Mouse (Mus musculus): Measurements from ENCODE around the gene Zfp536. TPM values are rescaled to one million over a fixed set of nuclear protein-coding genes. Genes with fewer than 3 reads are reported as not detected.

Zfp536 gene
- polyA plus RNA-seq, 1 experiment from 2014 or later: 3.9 TPM

GRCm38 (mm10) chr7:37527890-37528289, 245.6 kb downstream of the Zfp536 start:
- no peak overlapping the region for H3K4me3 ChIP-seq (ENCODE audit: control insufficient read depth in 1 of 2, insufficient read depth in 1 of 2, low read depth in 1 of 2, low read length in 2 of 2)
- 61% methylated on average over 2 of the region's 2 CpGs for WGBS

GRCm38 (mm10) chr7:37521407-37521806, 252.0 kb downstream of the Zfp536 start:
- H3K4me2 ChIP-seq (ENCODE audit: low read length): no peak overlapping the region
- no peak overlapping the region for H3K9ac ChIP-seq (ENCODE audit: low read length)
- no peaks in the 10 kb centered on the region for H3K36me3 ChIP-seq (ENCODE audit: control insufficient read depth, insufficient read depth, low read length)
- ATAC-seq (ENCODE audit: insufficient number of reproducible peaks, insufficient read depth, low FRiP score, low read depth): no peak
- H3K4me3 ChIP-seq (ENCODE audit: control insufficient read depth in 1 of 2, insufficient read depth in 1 of 2, low read depth in 1 of 2, low read length in 2 of 2): no peak overlapping the region
- H3K9me3 ChIP-seq (ENCODE audit: control insufficient read depth, low read length): no peaks in the 10 kb centered on the region
- no peaks in the 10 kb centered on the region for H3K27me3 ChIP-seq (ENCODE audit: control insufficient read depth, insufficient read depth, low read length)
- no peaks in the 10 kb centered on the region for H3K4me1 ChIP-seq (ENCODE audit: control insufficient read depth in 2 of 2, insufficient read depth in 2 of 2, low read length in 2 of 2)
- WGBS: 54% methylated on average over 2 of the region's 2 CpGs
- H3K27ac ChIP-seq (replicated peaks in 1 of 2; ENCODE audit: control insufficient read depth in 1 of 2, insufficient read depth in 1 of 2, low read depth in 2 of 2, low read length in 2 of 2): no peak overlapping the region

More at GRCm38 (mm10) chr7:37527890-37528289, 245.6 kb downstream of the Zfp536 start:
- no peaks in the 10 kb centered on the region for H3K27me3 ChIP-seq (ENCODE audit: control insufficient read depth, insufficient read depth, low read length)
- H3K4me1 ChIP-seq (ENCODE audit: control insufficient read depth in 2 of 2, insufficient read depth in 2 of 2, low read length in 2 of 2): no peaks in the 10 kb centered on the region
- no peak overlapping the region for H3K9ac ChIP-seq (ENCODE audit: low read length)
- H3K9me3 ChIP-seq (ENCODE audit: control insufficient read depth, low read length): no peaks in the 10 kb centered on the region
- no peak for ATAC-seq (ENCODE audit: insufficient number of reproducible peaks, insufficient read depth, low FRiP score, low read depth)
- no peaks in the 10 kb centered on the region for H3K36me3 ChIP-seq (ENCODE audit: control insufficient read depth, insufficient read depth, low read length)
- no peak overlapping the region for H3K27ac ChIP-seq (replicated peaks in 1 of 2; ENCODE audit: control insufficient read depth in 1 of 2, insufficient read depth in 1 of 2, low read depth in 2 of 2, low read length in 2 of 2)
- H3K4me2 ChIP-seq (ENCODE audit: low read length): no peak overlapping the region

- Histone ChIP-seq H3K27me3 (ENCODE audit: control insufficient read depth, insufficient read depth, low read length) (no peaks in the 10 kb centered on the region), H3K9me3 (ENCODE audit: control insufficient read depth, low read length) (no peaks in the 10 kb centered on the region), H3K9ac (ENCODE audit: low read length) (no peak overlapping the region), H3K27ac (replicated peaks in 1 of 2; ENCODE audit: control insufficient read depth in 1 of 2, insufficient read depth in 1 of 2, low read depth in 2 of 2, low read length in 2 of 2) (no peak overlapping the region), H3K4me3 (ENCODE audit: control insufficient read depth in 1 of 2, insufficient read depth in 1 of 2, low read depth in 1 of 2, low read length in 2 of 2) (no peak overlapping the region), H3K36me3 (ENCODE audit: control insufficient read depth, insufficient read depth, low read length) (no peaks in the 10 kb centered on the region), H3K4me1 (ENCODE audit: control insufficient read depth in 2 of 2, insufficient read depth in 2 of 2, low read length in 2 of 2) (no peaks in the 10 kb centered on the region; a peak in 1 of 4 replicates), H3K4me2 (ENCODE audit: low read length) (no peak overlapping the region)
- ATAC-seq (ENCODE audit: insufficient number of reproducible peaks, insufficient read depth, low FRiP score, low read depth): no peak
- WGBS: 66% methylated on average over 8 of the region's 8 CpGs
These were observed 262.3 kb downstream of the Zfp536 start for GRCm38 (mm10) chr7:37510933-37511675.

DNA sequence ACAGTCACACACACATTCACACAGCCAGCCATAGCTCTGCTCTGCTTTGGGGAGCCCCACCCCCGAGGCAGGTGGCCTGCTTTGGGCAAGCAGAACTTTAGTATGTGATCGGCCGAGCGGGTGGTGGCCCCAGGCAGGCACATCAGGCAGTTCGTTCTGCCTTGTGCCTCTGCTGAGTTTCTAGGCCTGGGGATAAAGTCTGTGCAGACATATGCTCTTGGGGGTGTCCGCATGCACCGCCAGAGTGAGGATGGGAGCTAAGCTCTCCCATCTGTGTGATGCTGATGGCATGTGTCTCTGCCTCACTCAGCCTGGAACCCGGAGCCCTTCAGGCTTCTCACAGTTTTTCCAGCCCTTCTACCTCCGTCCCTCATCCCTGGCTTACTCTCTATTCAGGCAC, 263.7 kb downstream of the Zfp536 start:
- WGBS: 69% methylated on average over 9 of the region's 9 CpGs
- H3K27me3 ChIP-seq (ENCODE audit: control insufficient read depth, insufficient read depth, low read length): no peaks in the 10 kb centered on the region
- no peaks in the 10 kb centered on the region; a peak in 1 of 4 replicates for H3K4me1 ChIP-seq (ENCODE audit: control insufficient read depth in 2 of 2, insufficient read depth in 2 of 2, low read length in 2 of 2)
- no peak overlapping the region for H3K27ac ChIP-seq (replicated peaks in 1 of 2; ENCODE audit: control insufficient read depth in 1 of 2, insufficient read depth in 1 of 2, low read depth in 2 of 2, low read length in 2 of 2)
- H3K4me3 ChIP-seq (ENCODE audit: control insufficient read depth in 1 of 2, insufficient read depth in 1 of 2, low read depth in 1 of 2, low read length in 2 of 2): no peak overlapping the region
- H3K9ac ChIP-seq (ENCODE audit: low read length): no peak overlapping the region
- no peak overlapping the region for H3K4me2 ChIP-seq (ENCODE audit: low read length)
- no peaks in the 10 kb centered on the region for H3K9me3 ChIP-seq (ENCODE audit: control insufficient read depth, low read length)
- H3K36me3 ChIP-seq (ENCODE audit: control insufficient read depth, insufficient read depth, low read length): no peaks in the 10 kb centered on the region
- no peak for ATAC-seq (ENCODE audit: insufficient number of reproducible peaks, insufficient read depth, low FRiP score, low read depth)

DNA sequence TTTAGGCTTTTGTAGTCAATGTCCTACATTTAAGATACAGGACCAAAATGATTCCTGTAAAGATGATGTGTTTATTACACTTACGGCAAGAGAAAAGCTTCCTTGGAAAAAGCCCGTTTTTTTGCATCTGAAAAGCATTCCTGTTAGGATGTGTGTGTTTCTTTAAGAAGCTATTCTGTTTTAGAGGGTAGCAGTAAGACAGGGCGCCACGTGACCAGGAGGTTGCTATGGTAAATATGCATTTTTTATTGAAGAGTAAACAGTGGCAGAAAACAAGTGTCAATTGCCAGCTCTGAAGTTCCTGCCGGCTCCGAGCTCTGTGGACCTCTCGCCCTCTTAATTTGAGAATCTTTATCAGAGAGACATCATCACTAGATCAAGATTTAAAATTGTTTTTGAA, 267.9 kb downstream of the Zfp536 start:
- no peak overlapping the region for H3K9ac ChIP-seq (ENCODE audit: low read length)
- H3K4me3 ChIP-seq (ENCODE audit: control insufficient read depth in 1 of 2, insufficient read depth in 1 of 2, low read depth in 1 of 2, low read length in 2 of 2): no peak overlapping the region
- H3K27ac ChIP-seq (replicated peaks in 1 of 2; ENCODE audit: control insufficient read depth in 1 of 2, insufficient read depth in 1 of 2, low read depth in 2 of 2, low read length in 2 of 2): no peak overlapping the region
- WGBS: 76% methylated on average over 7 of the region's 7 CpGs
- no peaks in the 10 kb centered on the region for H3K27me3 ChIP-seq (ENCODE audit: control insufficient read depth, insufficient read depth, low read length)
- ATAC-seq (ENCODE audit: insufficient number of reproducible peaks, insufficient read depth, low FRiP score, low read depth): no peak
- no peaks in the 10 kb centered on the region for H3K36me3 ChIP-seq (ENCODE audit: control insufficient read depth, insufficient read depth, low read length)
- H3K9me3 ChIP-seq (ENCODE audit: control insufficient read depth, low read length): no peaks in the 10 kb centered on the region
- H3K4me2 ChIP-seq (ENCODE audit: low read length): no peak overlapping the region
- no peaks in the 10 kb centered on the region for H3K4me1 ChIP-seq (ENCODE audit: control insufficient read depth in 2 of 2, insufficient read depth in 2 of 2, low read length in 2 of 2)

DNA sequence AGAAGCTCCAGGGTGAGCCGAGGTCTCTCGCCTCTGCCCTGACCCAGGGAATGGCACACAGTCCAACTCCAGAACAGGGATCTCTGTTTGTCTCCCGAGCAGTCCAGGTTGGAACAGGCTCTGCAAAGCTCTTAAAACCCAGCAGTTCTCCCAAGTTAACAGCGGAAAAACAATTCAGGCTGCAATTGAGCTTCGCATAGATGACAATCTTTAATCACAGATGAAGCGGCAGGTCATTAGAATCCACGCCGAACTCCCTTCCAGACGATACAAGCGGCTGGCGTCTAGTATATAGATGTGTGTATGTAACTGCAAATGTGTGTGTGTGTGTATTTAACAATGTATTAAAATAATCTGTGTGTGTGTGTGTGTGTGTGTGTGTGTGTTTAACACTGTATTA, 268.3 kb downstream of the Zfp536 start:
- no peaks in the 10 kb centered on the region for H3K36me3 ChIP-seq (ENCODE audit: control insufficient read depth, insufficient read depth, low read length)
- 88% methylated on average over 11 of the region's 11 CpGs for WGBS
- no peak for ATAC-seq (ENCODE audit: insufficient number of reproducible peaks, insufficient read depth, low FRiP score, low read depth)
- no peak overlapping the region for H3K9ac ChIP-seq (ENCODE audit: low read length)
- H3K27ac ChIP-seq (replicated peaks in 1 of 2; ENCODE audit: control insufficient read depth in 1 of 2, insufficient read depth in 1 of 2, low read depth in 2 of 2, low read length in 2 of 2): no peak overlapping the region
- H3K4me2 ChIP-seq (ENCODE audit: low read length): no peak overlapping the region
- no peaks in the 10 kb centered on the region for H3K9me3 ChIP-seq (ENCODE audit: control insufficient read depth, low read length)
- no peaks in the 10 kb centered on the region for H3K27me3 ChIP-seq (ENCODE audit: control insufficient read depth, insufficient read depth, low read length)
- H3K4me1 ChIP-seq (ENCODE audit: control insufficient read depth in 2 of 2, insufficient read depth in 2 of 2, low read length in 2 of 2): no peaks in the 10 kb centered on the region
- H3K4me3 ChIP-seq (ENCODE audit: control insufficient read depth in 1 of 2, insufficient read depth in 1 of 2, low read depth in 1 of 2, low read length in 2 of 2): no peak overlapping the region

DNA sequence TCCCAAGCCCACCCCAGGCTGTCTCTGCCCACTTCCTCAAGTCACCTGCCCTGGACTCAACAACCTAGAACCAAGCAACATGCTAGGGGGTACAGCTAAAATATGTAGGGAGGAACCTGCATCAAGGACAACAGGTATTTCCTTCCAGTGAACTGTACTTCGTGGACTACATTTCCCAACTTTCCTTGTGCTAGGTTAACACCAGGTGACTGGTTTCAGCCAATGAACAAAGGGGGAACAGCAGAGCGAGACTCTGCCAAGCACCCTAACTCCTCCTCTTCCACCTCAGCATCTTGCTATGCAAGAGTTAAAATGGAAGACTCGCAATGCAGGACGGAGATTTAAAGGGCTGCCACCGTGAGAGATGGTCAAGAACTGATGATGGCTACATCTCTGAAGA, 274.6 kb downstream of the Zfp536 start:
- no peak overlapping the region for H3K4me2 ChIP-seq (ENCODE audit: low read length)
- H3K27ac ChIP-seq (replicated peaks in 1 of 2; ENCODE audit: control insufficient read depth in 1 of 2, insufficient read depth in 1 of 2, low read depth in 2 of 2, low read length in 2 of 2): no peak overlapping the region
- H3K9me3 ChIP-seq (ENCODE audit: control insufficient read depth, low read length): no peaks in the 10 kb centered on the region
- 58% methylated on average over 5 of the region's 5 CpGs for WGBS
- H3K4me3 ChIP-seq (ENCODE audit: control insufficient read depth in 1 of 2, insufficient read depth in 1 of 2, low read depth in 1 of 2, low read length in 2 of 2): no peak overlapping the region
- no peaks in the 10 kb centered on the region for H3K4me1 ChIP-seq (ENCODE audit: control insufficient read depth in 2 of 2, insufficient read depth in 2 of 2, low read length in 2 of 2)
- H3K27me3 ChIP-seq (ENCODE audit: control insufficient read depth, insufficient read depth, low read length): no peaks in the 10 kb centered on the region
- H3K9ac ChIP-seq (ENCODE audit: low read length): no peak overlapping the region
- H3K36me3 ChIP-seq (ENCODE audit: control insufficient read depth, insufficient read depth, low read length): no peaks in the 10 kb centered on the region
- no peak for ATAC-seq (ENCODE audit: insufficient number of reproducible peaks, insufficient read depth, low FRiP score, low read depth)

- Histone ChIP-seq H3K4me2 (ENCODE audit: low read length) (no peak overlapping the region), H3K36me3 (ENCODE audit: control insufficient read depth, insufficient read depth, low read length) (no peaks in the 10 kb centered on the region), H3K4me3 (ENCODE audit: control insufficient read depth in 1 of 2, insufficient read depth in 1 of 2, low read depth in 1 of 2, low read length in 2 of 2) (no peak overlapping the region), H3K9ac (ENCODE audit: low read length) (no peak overlapping the region), H3K9me3 (ENCODE audit: control insufficient read depth, low read length) (no peaks in the 10 kb centered on the region), H3K27ac (replicated peaks in 1 of 2; ENCODE audit: control insufficient read depth in 1 of 2, insufficient read depth in 1 of 2, low read depth in 2 of 2, low read length in 2 of 2) (no peak overlapping the region), H3K27me3 (ENCODE audit: control insufficient read depth, insufficient read depth, low read length) (no peaks in the 10 kb centered on the region), H3K4me1 (ENCODE audit: control insufficient read depth in 2 of 2, insufficient read depth in 2 of 2, low read length in 2 of 2) (no peaks in the 10 kb centered on the region)
- no peak for ATAC-seq (ENCODE audit: insufficient number of reproducible peaks, insufficient read depth, low FRiP score, low read depth)
- 71% methylated on average over 9 of the region's 9 CpGs for WGBS
These were observed 276.9 kb downstream of the Zfp536 start for GRCm38 (mm10) chr7:37496491-37496890.
